Mouse (Mus musculus) CH12.LX (cell line): Measurements from ENCODE around the gene Arl11. TPM values are rescaled to one million over a fixed set of nuclear protein-coding genes. Genes with fewer than 3 reads are reported as not detected.

Experiments used
- DNase-seq: peaks from one replicate; pipeline ENCODE4 v3.0.0-alpha.2; 2013; ENCODE audit errors: extremely low read depth
- H3K27ac ChIP-seq: 2 replicates; pipeline ENCODE4 v1.5.1; 2012; ENCODE audit warnings: low read depth, mild to moderate bottlenecking, control low read depth, moderate library complexity; ENCODE audit not compliant: insufficient read depth
- H3K27me3 ChIP-seq: replicated peaks from 2 replicates; pipeline ENCODE3; 2012; ENCODE audit warnings: inconsistent platforms
- H3K36me3 ChIP-seq, 2 experiments: replicated peaks in 1 of 2; 2 replicates each; pipeline versions ENCODE3 to v1.6.1; 2012; ENCODE audit warnings: inconsistent platforms in 1 of 2, low read length in 1 of 2, mild to moderate bottlenecking in 1 of 2, mixed read lengths in 1 of 2, moderate library complexity in 1 of 2; ENCODE audit not compliant: control insufficient read depth in 1 of 2, insufficient read depth in 1 of 2
- H3K4me1 ChIP-seq, 2 experiments: 2 replicates each; pipeline ENCODE4 v1.6.1; 2012; ENCODE audit warnings: inconsistent platforms in 1 of 2, moderate library complexity in 1 of 2; ENCODE audit not compliant: insufficient read depth in 2 of 2, control insufficient read depth in 1 of 2
- H3K4me2 ChIP-seq: 2 replicates; pipeline ENCODE4 v1.6.1; 2012; ENCODE audit warnings: low read depth, mild to moderate bottlenecking, control low read depth; ENCODE audit not compliant: poor library complexity, insufficient read depth, severe bottlenecking
- H3K4me3 ChIP-seq, 3 experiments: fragments of 150-350 bp in 1 of 3; sonication (generic) in 1 of 3; replicated peaks in 1 of 3; 2 replicates each; pipeline versions ENCODE3 to v1.5.1; 2011 to 2012; ENCODE audit warnings: low read depth in 2 of 3, low read length in 2 of 3, mild to moderate bottlenecking in 2 of 3, moderate library complexity in 2 of 3, control low read depth in 1 of 3, improper control_type of control experiment in 1 of 3, inconsistent platforms in 1 of 3, mixed read lengths in 1 of 3; ENCODE audit not compliant: poor library complexity in 1 of 3
- H3K79me2 ChIP-seq: replicated peaks from 2 replicates; pipeline ENCODE4 v1.6.1; 2012; ENCODE audit warnings: mild to moderate bottlenecking, moderate library complexity; ENCODE audit not compliant: control insufficient read depth, poor library complexity, insufficient read depth, severe bottlenecking; ENCODE audit errors: extremely low read depth
- H3K9ac ChIP-seq: 2 replicates; pipeline ENCODE4 v1.6.1; 2012; ENCODE audit warnings: low read depth, mild to moderate bottlenecking, control low read depth, moderate library complexity; ENCODE audit not compliant: insufficient read depth
- H3K9me3 ChIP-seq: replicated peaks from 2 replicates; pipeline ENCODE3; 2012; ENCODE audit warnings: low read length, inconsistent platforms, mixed read lengths
- BHLHE40 ChIP-seq: IDR thresholded peaks from 2 replicates; pipeline ENCODE4 v1.6.1; 2011; ENCODE audit warnings: mild to moderate bottlenecking, low read depth, low read length, improper control_type of control experiment
- CHD1 ChIP-seq: IDR thresholded peaks from 2 replicates; pipeline ENCODE4 v1.6.1; 2012; ENCODE audit warnings: low read depth, low read length, improper control_type of control experiment, inconsistent platforms
- CHD2 ChIP-seq: IDR thresholded peaks from 2 replicates; pipeline ENCODE4 v1.6.1; 2011; ENCODE audit warnings: low read length, improper control_type of control experiment
- E2F4 ChIP-seq: IDR thresholded peaks from 2 replicates; pipeline ENCODE4 v1.6.1; 2011; ENCODE audit warnings: low read depth, low read length, improper control_type of control experiment; ENCODE audit not compliant: insufficient replicate concordance
- ETS1 ChIP-seq: conservative IDR thresholded peaks from 2 replicates; pipeline ENCODE4 v1.6.1; 2012; ENCODE audit warnings: low read depth, mild to moderate bottlenecking, inconsistent platforms, low read length, improper control_type of control experiment, moderate library complexity
- GABPA ChIP-seq: IDR thresholded peaks from 2 replicates; pipeline ENCODE4 v1.6.1; 2012; ENCODE audit warnings: low read depth, low read length, improper control_type of control experiment, inconsistent platforms; ENCODE audit not compliant: insufficient replicate concordance
- HCFC1 ChIP-seq: IDR thresholded peaks from 2 replicates; pipeline ENCODE4 v1.6.1; 2012; ENCODE audit warnings: low read depth, mild to moderate bottlenecking, inconsistent platforms, low read length, improper control_type of control experiment
- IRF4 ChIP-seq: IDR thresholded peaks from 2 replicates; pipeline ENCODE4 v1.6.1; 2014; ENCODE audit warnings: low read depth, mild to moderate bottlenecking, inconsistent platforms, low read length, improper control_type of control experiment
- JUN ChIP-seq: IDR thresholded peaks from 2 replicates; pipeline ENCODE4 v1.6.1; 2011; ENCODE audit warnings: low read depth, mild to moderate bottlenecking, low read length, improper control_type of control experiment, moderate library complexity; ENCODE audit not compliant: insufficient read depth
- KAT2A ChIP-seq: IDR thresholded peaks from 2 replicates; pipeline ENCODE4 v1.6.1; 2012; ENCODE audit warnings: low read length, improper control_type of control experiment, inconsistent platforms; ENCODE audit not compliant: insufficient replicate concordance
- MAX ChIP-seq: IDR thresholded peaks from 2 replicates; pipeline ENCODE4 v1.6.1; 2011; ENCODE audit warnings: low read length, improper control_type of control experiment
- MAZ ChIP-seq: IDR thresholded peaks from 2 replicates; pipeline ENCODE4 v1.6.1; 2012; ENCODE audit warnings: low read depth, mild to moderate bottlenecking, inconsistent platforms, low read length, improper control_type of control experiment, moderate library complexity
- MEF2A ChIP-seq: IDR thresholded peaks from 2 replicates; pipeline ENCODE4 v1.6.1; 2014; ENCODE audit warnings: low read depth, mild to moderate bottlenecking, inconsistent platforms, low read length, improper control_type of control experiment, borderline replicate concordance
- MXI1 ChIP-seq: IDR thresholded peaks from 2 replicates; pipeline ENCODE4 v1.6.1; 2011; ENCODE audit warnings: mild to moderate bottlenecking, low read depth, low read length, improper control_type of control experiment
- NELFE ChIP-seq: IDR thresholded peaks from 2 replicates; pipeline ENCODE4 v1.6.1; 2011; ENCODE audit warnings: low read depth, low read length, improper control_type of control experiment
- PAX5 ChIP-seq: IDR thresholded peaks from 2 replicates; pipeline ENCODE4 v1.6.1; 2012; ENCODE audit warnings: low read length, inconsistent platforms, mixed read lengths
- POLR2A ChIP-seq: IDR thresholded peaks from 2 replicates; pipeline ENCODE4 v1.6.1; 2011; ENCODE audit warnings: low read depth, mild to moderate bottlenecking, improper control_type of control experiment, low read length
- RCOR1 ChIP-seq: conservative IDR thresholded peaks from 2 replicates; pipeline ENCODE4 v1.6.1; 2012; ENCODE audit warnings: low read depth, mild to moderate bottlenecking, inconsistent platforms, low read length, improper control_type of control experiment
- SIN3A ChIP-seq: IDR thresholded peaks from 2 replicates; pipeline ENCODE4 v1.6.1; 2012; ENCODE audit warnings: low read length, improper control_type of control experiment, inconsistent platforms
- SMC3 ChIP-seq: IDR thresholded peaks from 2 replicates; pipeline ENCODE4 v1.6.1; 2011; ENCODE audit warnings: low read depth, low read length, improper control_type of control experiment
- TCF12 ChIP-seq: IDR thresholded peaks from 2 replicates; pipeline ENCODE4 v1.6.1; 2014; ENCODE audit warnings: low read depth, mild to moderate bottlenecking, inconsistent platforms, low read length, improper control_type of control experiment
- USF2 ChIP-seq: conservative IDR thresholded peaks from 2 replicates; pipeline ENCODE4 v1.6.1; 2011; ENCODE audit warnings: low read depth, low read length, improper control_type of control experiment
- ZC3H11A ChIP-seq: IDR thresholded peaks from 2 replicates; pipeline ENCODE4 v1.6.1; 2012; ENCODE audit warnings: low read depth, mild to moderate bottlenecking, inconsistent platforms, low read length, improper control_type of control experiment
- ZKSCAN1 ChIP-seq: IDR thresholded peaks from 2 replicates; pipeline ENCODE4 v1.6.1; 2012; ENCODE audit warnings: low read depth, inconsistent platforms, low read length, improper control_type of control experiment, borderline replicate concordance
- dilution Hi-C: fragments of 300-500 bp; cut with MboI; formaldehyde crosslinking; loops from 2 replicates; pipeline ENCODE4 v1.14.3; 2020; ENCODE audit warnings: low sequenced_read_pairs; ENCODE audit not compliant: extremely low pct_unique_long_range_greater_than_20kb, extremely low pct_ligation_motif_present
- in situ Hi-C: fragments of 300-500 bp; cut with MboI; formaldehyde crosslinking; loops from 3 replicates; pipeline ENCODE4 v1.14.3; 2019; ENCODE audit warnings: low sequenced_read_pairs, low pct_ligation_motif_present, low pct_unique_long_range_greater_than_20kb, mixed read lengths
- polyA plus RNA-seq: library from polyadenylated mRNA; unstranded; fragments of >175 nt; gene quantifications from 2 replicates; pipeline ENCODE4 v1.2.1, GENCODE M21; 2012; ENCODE audit warnings: low read depth; ENCODE audit not compliant: insufficient read length
- total RNA-seq, 2 experiments: library from RNA; depleted of rRNA; stranded (reverse); fragments of 300-350 nt in 1 of 2; fragments of >200 nt in 1 of 2; gene quantifications; 2 replicates each; pipeline ENCODE4 v1.2.3; 2012 to 2014

The Arl11 gene
- total and polyA plus RNA-seq, 3 experiments = 1.1 to 12.2 (median 11.7) TPM

GRCm38 (mm10) chr14:61349876-61350275, 40.3 kb downstream of the Arl11 start:
- Histone ChIP-seq H3K79me2 (no peaks in the 10 kb centered on the region), H3K4me3 (no peak overlapping the region), H3K36me3 (peaks cover 0 to 48% of the 10 kb centered on the region in 2 experiments), H3K27ac (no peak overlapping the region), H3K9me3 (no peaks in the 10 kb centered on the region), H3K9ac (no peak overlapping the region), H3K4me2 (no peak overlapping the region), H3K27me3 (no peaks in the 10 kb centered on the region), H3K4me1 (peaks cover 3 to 27% of the 10 kb centered on the region in 2 experiments; a peak in 3 of 4 replicates)
- no peak for TF ChIP-seq CHD2
- no peak for TF ChIP-seq MAX
- no peak for TF ChIP-seq ETS1
- TF ChIP-seq IRF4 = no peak
- no peak for TF ChIP-seq GABPA
- no peak for TF ChIP-seq CHD1
- no peak for TF ChIP-seq POLR2A
- TF ChIP-seq TCF12 = no peak
- TF ChIP-seq RCOR1 = no peak
- no peak for TF ChIP-seq BHLHE40
- no peak for TF ChIP-seq MEF2A
- no peak for TF ChIP-seq MAZ
- in situ Hi-C loops (no loop called here), dilution Hi-C loops (no loop called here)
- no peak for DNase-seq

- Histone ChIP-seq H3K27ac (no peak overlapping the region), H3K27me3 (no peaks in the 10 kb centered on the region)
- DNase-seq = no peak
- no peak for TF ChIP-seq MXI1
- no peak for TF ChIP-seq USF2
- no peak for TF ChIP-seq ZC3H11A
- no peak for TF ChIP-seq RCOR1
- no peak for TF ChIP-seq JUN
- no peak for TF ChIP-seq HCFC1
- no peak for TF ChIP-seq NELFE
- no peak for TF ChIP-seq POLR2A
- TF ChIP-seq ETS1 = no peak
- no peak for TF ChIP-seq ZKSCAN1
- TF ChIP-seq SIN3A = no peak
- no peak for TF ChIP-seq SMC3
- TF ChIP-seq PAX5 = no peak
- no peak for TF ChIP-seq E2F4
- TF ChIP-seq KAT2A = no peak
- TF ChIP-seq, all 38 proteins: peak for 0
- Histone ChIP-seq H3K79me2 (no peaks in the 10 kb centered on the region), H3K36me3 (peaks cover 0 to 52% of the 10 kb centered on the region in 2 experiments), H3K9ac (no peak overlapping the region), H3K4me3 (no peak overlapping the region), H3K4me1 (peaks cover 3 to 36% of the 10 kb centered on the region in 2 experiments; a peak in 3 of 4 replicates), H3K9me3 (no peaks in the 10 kb centered on the region), H3K4me2 (no peak overlapping the region)
- dilution Hi-C loops = no loop called here
- in situ Hi-C loops = no loop called here
These were observed 41.3 kb downstream of the Arl11 start for GRCm38 (mm10) chr14:61350808-61351207.
